Mouse (Mus musculus) kidney, embryonic 15.5 days (tissue): ENCODE measurements around the gene Scn3a. TPM values are rescaled to one million over a fixed set of nuclear protein-coding genes. Genes with fewer than 3 reads are reported as not detected.
"Not testable (repeated sequence)": the region's sequence is repeated elsewhere in the genome, so short reads cannot be mapped to it uniquely, and the experiment has no call there.

Experiments used
- ATAC-seq: fragments of 200-750 bp; cut with Nextera tagmentation; replicated peaks from 2 replicates; pipeline ENCODE4 v1.8.0; 2017; ENCODE audit warnings: moderate TSS enrichment; ENCODE audit not compliant: low FRiP score
- H3K27ac ChIP-seq: fragments of 300-500 bp; sonication (generic); 2 replicates; pipeline ENCODE4 v1.5.1; 2015; ENCODE audit warnings: mild to moderate bottlenecking, inconsistent platforms
- H3K27me3 ChIP-seq: fragments of 300-500 bp; sonication (generic); 2 replicates; pipeline ENCODE4 v1.6.1; 2015; ENCODE audit warnings: inconsistent platforms
- H3K36me3 ChIP-seq: fragments of 300-500 bp; sonication (generic); 2 replicates; pipeline ENCODE4 v1.6.1; 2015; ENCODE audit warnings: inconsistent platforms
- H3K4me1 ChIP-seq: fragments of 300-500 bp; sonication (generic); 2 replicates; pipeline ENCODE4 v1.6.1; 2015; ENCODE audit warnings: inconsistent platforms
- H3K4me2 ChIP-seq: fragments of 300-500 bp; sonication (generic); 2 replicates; pipeline ENCODE4 v1.6.1; 2015; ENCODE audit warnings: moderate library complexity, mild to moderate bottlenecking, inconsistent platforms
- H3K4me3 ChIP-seq: fragments of 300-500 bp; sonication (generic); replicated peaks from 2 replicates; pipeline ENCODE4 v1.5.1; 2015; ENCODE audit warnings: mild to moderate bottlenecking, inconsistent platforms
- H3K9ac ChIP-seq: fragments of 300-500 bp; sonication (generic); 2 replicates; pipeline ENCODE4 v1.6.1; 2015; ENCODE audit warnings: mild to moderate bottlenecking, inconsistent platforms
- H3K9me3 ChIP-seq: fragments of 300-500 bp; sonication (generic); replicated peaks from 2 replicates; pipeline ENCODE4 v1.6.1; 2016; ENCODE audit warnings: inconsistent platforms
- WGBS: fragments of 180-500 bp; shearing (Covaris S2); methylation state at CpG from one replicate; pipeline ENCODE4 v1.1.7; 2015; ENCODE audit warnings: mixed read lengths; 5-methylcytosine and 5-hydroxymethylcytosine counted together
- polyA plus RNA-seq: library from polyadenylated mRNA; unstranded; fragments of >200 nt; fragmentation: Nextera tagmentation; extraction: Ambion mirVana; gene quantifications from 2 replicates; pipeline ENCODE4 v1.2.1, GENCODE M21; 2015

Gene Scn3a
- polyA plus RNA-seq, 1 experiment from 2014 or later, result 1.3 TPM

GRCm38 (mm10) chr2:65481007-65481672 lies 86.3 kb downstream of the Scn3a start:
- whole genome bisulfite sequencing, result 89% methylated on average over 4 of the region's 4 CpGs
- Histone ChIP-seq H3K27ac (no peak overlapping the region), H3K4me1 (0 out of 2 replicates have a peak, but pooled peaks cover 10% of the 10 kb centered on the region), H3K9ac (no peak overlapping the region), H3K4me2 (no peak overlapping the region), H3K36me3 (no peaks in the 10 kb centered on the region), H3K9me3 (no peaks in the 10 kb centered on the region), H3K4me3 (no peak overlapping the region), H3K27me3 (no peaks in the 10 kb centered on the region)
- ATAC-seq, result no peak

GRCm38 (mm10) chr2:65471311-65471882 lies 96.0 kb downstream of the Scn3a start:
- no peak overlapping the region for H3K9ac ChIP-seq
- H3K36me3 ChIP-seq, result no peaks in the 10 kb centered on the region
- H3K4me2 ChIP-seq, result peak overlapping the region; percentile 54
- ATAC-seq, result peak; percentile 92
- H3K4me1 ChIP-seq, result 0 out of 2 replicates have a peak, but pooled peaks cover 3% of the 10 kb centered on the region
- WGBS, result 23% methylated on average over 11 of the region's 11 CpGs
- H3K4me3 ChIP-seq, result peak overlapping the region; percentile 32
- H3K27ac ChIP-seq, result peak overlapping the region; percentile 51; the same call in 1 of the 2 replicates
- no peaks in the 10 kb centered on the region for H3K27me3 ChIP-seq
- H3K9me3 ChIP-seq, result no peaks in the 10 kb centered on the region

DNA sequence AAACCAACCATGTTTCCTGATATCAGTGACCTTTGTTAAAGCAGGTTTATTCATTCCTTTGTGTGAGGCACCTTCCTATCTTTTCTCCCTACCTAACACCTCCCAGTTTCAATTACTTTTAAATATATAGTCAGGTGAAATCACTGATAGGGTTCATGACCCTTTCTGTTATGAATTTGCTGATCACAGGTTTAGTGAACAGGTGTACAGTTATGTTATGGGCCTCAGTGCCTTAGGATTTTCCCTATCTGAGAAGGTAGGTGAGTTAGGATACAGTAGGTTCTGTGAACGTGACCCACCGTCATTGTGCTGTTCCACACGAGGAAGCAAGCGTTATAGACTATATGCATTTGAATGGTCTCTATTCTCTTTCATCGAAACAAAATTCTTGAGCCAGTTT lies 101.7 kb downstream of the Scn3a start:
- 92% methylated on average over 5 of the region's 5 CpGs for WGBS
- no peak overlapping the region for H3K4me3 ChIP-seq
- H3K36me3 ChIP-seq, result no peaks in the 10 kb centered on the region
- no peak for ATAC-seq
- no peak overlapping the region for H3K9ac ChIP-seq
- 0 out of 2 replicates have a peak, but pooled peaks cover 3% of the 10 kb centered on the region for H3K4me1 ChIP-seq
- H3K4me2 ChIP-seq, result no peak overlapping the region
- no peak overlapping the region for H3K27ac ChIP-seq
- H3K27me3 ChIP-seq, result no peaks in the 10 kb centered on the region
- H3K9me3 ChIP-seq, result no peaks in the 10 kb centered on the region

DNA sequence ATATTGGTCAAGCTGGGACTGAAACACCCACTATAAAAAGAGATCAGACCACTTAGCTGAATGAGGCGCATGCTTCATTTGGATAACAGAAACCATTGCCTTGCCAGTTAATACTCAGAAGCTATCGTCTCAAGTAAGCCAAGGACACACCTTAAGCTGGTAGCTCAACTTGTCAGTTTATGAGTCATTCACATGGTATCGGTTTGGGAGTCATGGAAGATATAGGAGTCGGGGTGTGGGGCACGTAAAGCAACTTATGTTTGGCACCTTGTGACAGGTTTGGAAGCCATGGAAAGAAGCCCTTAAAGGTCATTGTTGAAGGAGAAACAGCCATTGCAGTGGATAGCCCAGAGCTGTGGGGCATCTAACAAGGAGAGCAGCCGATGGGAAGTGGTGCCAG lies 113.7 kb downstream of the Scn3a start:
- WGBS, result 91% methylated on average over 6 of the region's 6 CpGs
- Histone ChIP-seq H3K27me3 (no peaks in the 10 kb centered on the region), H3K4me3 (no peak overlapping the region), H3K4me2 (no peak overlapping the region), H3K27ac (no peak overlapping the region), H3K4me1 (no peaks in the 10 kb centered on the region), H3K9me3 (no peaks in the 10 kb centered on the region), H3K9ac (no peak overlapping the region), H3K36me3 (no peaks in the 10 kb centered on the region)
- no peak for ATAC-seq

DNA sequence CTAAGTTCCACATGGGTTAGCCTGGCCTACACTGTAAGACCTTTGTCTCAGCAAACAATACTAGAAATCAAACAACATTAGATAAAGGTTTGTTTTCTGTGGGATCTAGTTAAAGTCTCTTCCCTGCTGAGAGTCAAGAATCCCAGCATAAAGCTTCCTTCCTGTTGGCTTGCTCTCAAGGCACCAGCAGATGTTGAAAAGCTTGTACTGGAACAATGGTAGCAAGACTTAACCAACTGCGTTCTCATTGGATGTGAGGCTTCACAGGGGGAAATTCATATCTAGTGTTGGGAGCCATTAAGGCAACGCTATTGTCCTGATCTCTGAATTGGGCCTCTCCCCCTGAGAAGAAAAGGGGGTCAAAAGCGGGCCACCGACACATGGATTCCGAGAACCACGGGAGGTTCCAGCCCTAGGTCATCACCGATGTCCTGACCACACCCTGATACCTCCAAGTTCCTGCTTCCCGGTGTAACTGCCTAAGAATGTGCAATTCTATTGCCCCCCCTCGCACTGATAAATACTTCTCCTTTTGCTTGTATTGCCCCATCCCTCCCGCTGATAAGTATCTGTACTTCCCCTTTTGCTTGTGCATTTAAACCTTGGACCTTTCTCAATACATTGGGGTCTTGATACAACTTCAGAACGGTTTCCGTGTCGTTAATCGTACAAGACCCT lies 115.9 kb downstream of the Scn3a start:
- not testable (repeated sequence) for ATAC-seq, H3K36me3 ChIP-seq, H3K27me3 ChIP-seq, H3K9ac ChIP-seq, H3K4me2 ChIP-seq, H3K27ac ChIP-seq, H3K9me3 ChIP-seq, H3K4me1 ChIP-seq, H3K4me3 ChIP-seq
- 92% methylated on average over 14 of the region's 14 CpGs for WGBS

DNA sequence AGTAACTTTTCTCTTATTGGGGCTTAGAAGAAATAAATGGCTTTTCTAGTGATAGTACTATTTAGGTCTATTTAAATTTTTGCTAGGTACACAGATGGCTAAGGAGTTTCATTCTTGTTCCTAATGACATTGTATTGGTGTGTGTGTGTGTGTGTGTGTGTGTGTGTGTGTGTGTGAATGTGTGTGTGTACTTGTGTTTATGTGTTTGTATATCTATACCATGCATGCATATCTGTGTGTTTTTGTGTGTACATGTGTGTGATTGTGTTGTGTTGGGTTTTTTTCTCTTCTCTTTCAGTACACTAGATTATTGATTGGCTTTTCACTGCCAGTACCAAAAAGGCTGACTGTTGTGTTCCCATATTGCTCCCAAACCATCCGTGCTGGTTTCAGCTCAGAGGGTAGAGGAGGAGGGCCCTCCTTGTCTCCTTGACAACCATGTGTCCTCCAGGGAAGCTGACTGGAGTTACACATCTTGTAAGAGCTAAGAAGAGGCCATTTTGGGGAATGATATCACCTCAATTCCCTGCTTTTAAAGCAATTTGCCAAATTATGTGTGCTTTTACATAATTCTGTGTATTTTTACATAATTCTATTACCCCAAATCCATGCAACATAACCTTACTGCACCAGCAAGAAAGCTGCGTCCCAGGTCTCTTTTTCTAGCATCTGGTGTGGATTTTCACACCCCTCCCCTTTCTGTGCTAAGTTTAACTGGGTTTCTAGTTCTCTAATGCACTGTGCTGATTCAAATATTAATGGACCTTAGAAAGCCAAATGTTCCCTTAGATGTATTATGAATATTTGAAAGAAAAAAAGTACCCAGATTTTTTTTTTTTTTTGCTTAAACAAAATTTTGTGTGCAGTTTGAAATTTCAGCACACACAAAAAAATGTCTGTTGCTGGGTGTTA lies 116.7 kb downstream of the Scn3a start:
- no peak overlapping the region for H3K27ac ChIP-seq
- no peaks in the 10 kb centered on the region for H3K27me3 ChIP-seq
- H3K36me3 ChIP-seq, result no peaks in the 10 kb centered on the region
- no peak overlapping the region for H3K9ac ChIP-seq
- H3K4me3 ChIP-seq, result no peak overlapping the region
- no peaks in the 10 kb centered on the region for H3K9me3 ChIP-seq
- WGBS, result 31% methylated on average over 2 of the region's 2 CpGs
- no peak for ATAC-seq
- H3K4me2 ChIP-seq, result no peak overlapping the region
- no peaks in the 10 kb centered on the region for H3K4me1 ChIP-seq

GRCm38 (mm10) chr2:65449126-65449828 lies 118.2 kb downstream of the Scn3a start:
- H3K4me2 ChIP-seq, result no peak overlapping the region
- no peak overlapping the region for H3K27ac ChIP-seq
- ATAC-seq, result no peak
- no peaks in the 10 kb centered on the region for H3K36me3 ChIP-seq
- no peaks in the 10 kb centered on the region for H3K9me3 ChIP-seq
- no peak overlapping the region for H3K9ac ChIP-seq
- H3K4me1 ChIP-seq, result no peaks in the 10 kb centered on the region
- no peak overlapping the region for H3K4me3 ChIP-seq
- WGBS, result 94% methylated on average over 5 of the region's 5 CpGs
- H3K27me3 ChIP-seq, result no peaks in the 10 kb centered on the region

DNA sequence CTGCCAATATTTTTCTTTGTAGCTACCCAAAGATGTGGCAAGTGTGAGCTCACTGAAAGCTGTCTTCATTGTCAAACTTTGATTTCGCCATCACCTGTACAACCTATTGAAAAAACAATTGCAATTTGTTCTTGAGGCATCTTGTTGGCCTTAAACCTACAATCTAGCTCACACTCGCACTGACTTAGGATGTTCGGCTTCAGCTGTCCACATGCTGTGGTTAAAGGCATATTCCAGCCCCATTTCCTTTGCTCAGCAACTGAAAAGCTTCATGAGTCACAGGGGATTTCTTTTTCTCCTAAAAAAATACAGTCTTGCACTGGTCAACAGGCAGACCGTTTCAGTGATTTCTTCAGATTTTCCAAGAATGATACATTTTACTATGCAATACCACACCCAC lies 124.3 kb downstream of the Scn3a start:
- H3K4me2 ChIP-seq, result no peak overlapping the region
- 72% methylated on average over 4 of the region's 4 CpGs for WGBS
- ATAC-seq, result no peak
- H3K27me3 ChIP-seq, result no peaks in the 10 kb centered on the region
- H3K36me3 ChIP-seq, result no peaks in the 10 kb centered on the region
- no peak overlapping the region for H3K27ac ChIP-seq
- H3K4me1 ChIP-seq, result no peaks in the 10 kb centered on the region
- no peaks in the 10 kb centered on the region for H3K9me3 ChIP-seq
- H3K9ac ChIP-seq, result no peak overlapping the region
- H3K4me3 ChIP-seq, result no peak overlapping the region

- H3K4me2 ChIP-seq, result no peak overlapping the region
- WGBS, result 37% methylated on average over 5 of the region's 5 CpGs
- no peak for ATAC-seq
- H3K36me3 ChIP-seq, result no peaks in the 10 kb centered on the region
- H3K27me3 ChIP-seq, result no peaks in the 10 kb centered on the region
- H3K27ac ChIP-seq, result no peak overlapping the region
- H3K9ac ChIP-seq, result no peak overlapping the region
- H3K4me3 ChIP-seq, result no peak overlapping the region
- H3K4me1 ChIP-seq, result no peaks in the 10 kb centered on the region
- H3K9me3 ChIP-seq, result no peaks in the 10 kb centered on the region
Observed at GRCm38 (mm10) chr2:65441566-65441965, 125.9 kb downstream of the Scn3a start.

DNA sequence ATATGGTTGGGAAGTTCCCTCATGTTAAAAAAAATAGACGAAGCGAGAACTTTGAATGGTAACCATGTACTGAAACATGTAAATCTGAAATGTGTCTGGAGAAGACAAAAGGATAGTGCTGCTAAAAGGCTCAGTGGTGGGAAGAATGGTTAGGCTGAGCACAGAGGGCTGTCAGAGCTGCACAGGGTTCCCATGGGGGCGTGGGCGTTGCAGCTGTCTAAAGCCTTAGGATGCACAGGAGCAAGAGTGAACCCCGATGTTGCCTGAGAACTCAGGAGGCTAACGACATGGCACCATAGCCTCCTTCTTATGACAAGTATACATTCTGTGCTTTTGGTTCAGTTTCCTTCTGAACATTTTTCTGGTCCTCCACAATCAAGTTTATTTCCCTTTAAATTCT lies 126.3 kb downstream of the Scn3a start:
- Histone ChIP-seq H3K9ac (no peak overlapping the region), H3K4me2 (no peak overlapping the region), H3K36me3 (no peaks in the 10 kb centered on the region), H3K4me1 (no peaks in the 10 kb centered on the region), H3K27me3 (no peaks in the 10 kb centered on the region), H3K9me3 (no peaks in the 10 kb centered on the region), H3K4me3 (no peak overlapping the region), H3K27ac (no peak overlapping the region)
- ATAC-seq, result no peak
- 73% methylated on average over 6 of the region's 6 CpGs for WGBS

GRCm38 (mm10) chr2:65436917-65437316 lies 130.5 kb downstream of the Scn3a start:
- no peak overlapping the region for H3K27ac ChIP-seq
- no peaks in the 10 kb centered on the region for H3K4me1 ChIP-seq
- H3K36me3 ChIP-seq, result no peaks in the 10 kb centered on the region
- H3K27me3 ChIP-seq, result no peaks in the 10 kb centered on the region
- no peaks in the 10 kb centered on the region for H3K9me3 ChIP-seq
- ATAC-seq, result no peak
- H3K9ac ChIP-seq, result no peak overlapping the region
- WGBS, result 83% methylated on average over 1 of the region's 1 CpGs
- no peak overlapping the region for H3K4me2 ChIP-seq
- no peak overlapping the region for H3K4me3 ChIP-seq
